Comparison of ENCODE assay signal across 18 mouse cellular contexts in the genomic region with DNA sequence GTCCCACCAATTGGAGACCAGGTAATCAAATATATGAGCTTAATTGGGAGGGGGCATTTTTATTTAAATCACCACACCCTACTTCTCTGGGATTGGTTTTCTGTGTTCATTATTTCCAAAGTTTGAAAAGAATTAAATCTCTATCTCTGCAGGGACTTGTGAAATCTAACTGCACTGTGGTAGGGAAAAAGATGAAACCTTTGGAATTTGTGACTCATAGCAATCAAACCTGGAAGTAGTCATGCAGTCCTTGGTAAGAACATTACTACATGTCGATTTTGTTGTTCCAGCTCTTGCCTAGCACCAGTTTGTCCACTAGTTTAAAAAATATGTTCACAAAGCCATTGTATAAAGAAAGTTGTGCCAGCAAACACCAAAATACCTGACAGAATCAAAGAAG.
"Had no signal": no experiment of that assay in that cellular context is flagged by ENCODE, and none has a peak within 500 bp of the region (broad histone marks: within the 10 kb centered on the region; RNA-seq: fewer than 3 reads in every experiment).

No protein-coding gene starts in this region.

- H3K36me3 ChIP-seq: liver, embryonic 12.5 days; liver, embryonic 15.5 days; lung, embryonic 15.5 days; midbrain, embryonic 10.5 days; midbrain, embryonic 13.5 days had no signal

- H3K27me3 ChIP-seq: liver, embryonic 12.5 days; liver, embryonic 15.5 days; lung, embryonic 15.5 days; megakaryocyte, embryonic 14.5 days; midbrain, embryonic 13.5 days had no signal

- H3K4me1 ChIP-seq: liver, embryonic 12.5 days; liver, embryonic 15.5 days; lung, embryonic 15.5 days; megakaryocyte, embryonic 14.5 days; midbrain, embryonic 10.5 days; midbrain, embryonic 13.5 days had no signal

- ATAC-seq: liver, embryonic 12.5 days; midbrain, embryonic 13.5 days; midbrain, embryonic 16.5 days had no signal

- H3K9ac ChIP-seq: liver, embryonic 12.5 days; liver, embryonic 15.5 days; lung, embryonic 15.5 days; midbrain, embryonic 13.5 days had no signal

- H3K9me3 ChIP-seq: liver, embryonic 12.5 days; liver, embryonic 15.5 days; lung, embryonic 15.5 days; midbrain, embryonic 10.5 days; midbrain, embryonic 13.5 days had no signal

- H3K4me2 ChIP-seq: liver, embryonic 12.5 days; liver, embryonic 15.5 days; lung, embryonic 15.5 days; midbrain, embryonic 13.5 days had no signal

- H3K27ac ChIP-seq: liver, embryonic 12.5 days; liver, embryonic 15.5 days; lung, embryonic 15.5 days; midbrain, embryonic 10.5 days; midbrain, embryonic 13.5 days; stomach, postnatal 0 days had no signal

- H3K4me3 ChIP-seq: liver, embryonic 12.5 days; liver, embryonic 15.5 days; lung, embryonic 15.5 days; midbrain, embryonic 10.5 days; midbrain, embryonic 13.5 days had no signal

- DNase-seq: kidney, adult 18-20 months; kidney, adult 9 months; kidney, postnatal 14 days; kidney, postnatal 4 days; left cerebral cortex, postnatal 4 days; liver; lung, adult 18-20 months; lung, postnatal 10 days; lung, postnatal 36 days; thymus, postnatal 25 days had no signal
